Mouse (Mus musculus): ENCODE data around the gene Zfp110. TPM values are rescaled to one million over a fixed set of nuclear protein-coding genes. Genes with fewer than 3 reads are reported as not detected.

The Zfp110 gene
- 15.4 and 16.0 TPM in 2 replicates for polyA plus RNA-seq (2015; fragmentation: Nextera tagmentation; extraction: Ambion mirVana)

DNA sequence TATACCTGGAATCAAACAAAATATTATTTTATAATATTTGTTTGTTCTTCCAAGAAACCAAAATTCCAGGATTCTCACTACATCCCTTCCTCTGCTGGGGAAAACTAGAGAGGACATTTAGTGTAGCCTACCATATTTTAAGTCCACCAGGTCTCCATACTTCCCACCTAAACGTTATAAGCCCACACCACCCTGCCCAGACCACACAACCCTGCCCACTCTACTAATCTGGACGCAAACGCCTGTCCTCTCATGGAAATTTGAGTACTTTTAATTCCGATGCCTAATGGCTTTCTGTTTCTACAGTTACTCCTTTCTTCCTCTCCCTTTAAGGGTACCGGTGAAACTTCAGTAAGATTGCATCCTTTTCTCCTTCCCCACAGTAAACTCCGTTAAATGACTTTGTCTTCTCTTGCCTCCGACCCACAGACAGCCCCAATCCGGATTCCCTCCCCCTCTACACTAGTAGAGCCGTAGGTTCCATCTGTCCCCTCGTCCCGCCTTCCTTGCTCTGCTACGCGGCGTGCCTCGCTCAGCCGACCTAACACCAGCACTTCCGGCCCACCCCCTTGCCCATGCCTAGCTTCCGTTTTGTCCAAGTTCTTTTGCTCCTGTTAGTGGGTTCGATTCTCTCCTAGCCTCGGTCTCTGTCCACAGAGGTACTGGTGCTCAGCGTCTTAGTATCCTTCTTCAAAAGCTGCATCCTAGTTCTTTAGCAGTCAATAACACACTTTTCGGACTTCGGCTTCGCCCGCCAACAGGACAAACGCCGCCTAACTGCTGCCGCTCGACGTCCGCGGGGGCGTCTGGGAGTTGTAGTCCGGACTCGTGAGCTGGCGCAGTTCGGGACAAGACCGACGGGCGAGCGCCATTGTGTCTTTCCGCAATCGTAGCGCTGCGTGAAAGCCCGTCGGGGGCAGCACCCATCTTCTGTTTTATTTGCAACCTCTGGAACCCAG, at the start of gene Zfp110:
Gene Zfp110, plus strand, starts transcription at position 600 of the 959 bp plus-strand sequence.

GRCm38 (mm10) chr7:12802866-12803726, 31.5 kb upstream of the Zfp110 start, which contains the start of gene Zscan18:
TSS of gene Zscan18 (minus strand) at chr7:12803635.

DNA sequence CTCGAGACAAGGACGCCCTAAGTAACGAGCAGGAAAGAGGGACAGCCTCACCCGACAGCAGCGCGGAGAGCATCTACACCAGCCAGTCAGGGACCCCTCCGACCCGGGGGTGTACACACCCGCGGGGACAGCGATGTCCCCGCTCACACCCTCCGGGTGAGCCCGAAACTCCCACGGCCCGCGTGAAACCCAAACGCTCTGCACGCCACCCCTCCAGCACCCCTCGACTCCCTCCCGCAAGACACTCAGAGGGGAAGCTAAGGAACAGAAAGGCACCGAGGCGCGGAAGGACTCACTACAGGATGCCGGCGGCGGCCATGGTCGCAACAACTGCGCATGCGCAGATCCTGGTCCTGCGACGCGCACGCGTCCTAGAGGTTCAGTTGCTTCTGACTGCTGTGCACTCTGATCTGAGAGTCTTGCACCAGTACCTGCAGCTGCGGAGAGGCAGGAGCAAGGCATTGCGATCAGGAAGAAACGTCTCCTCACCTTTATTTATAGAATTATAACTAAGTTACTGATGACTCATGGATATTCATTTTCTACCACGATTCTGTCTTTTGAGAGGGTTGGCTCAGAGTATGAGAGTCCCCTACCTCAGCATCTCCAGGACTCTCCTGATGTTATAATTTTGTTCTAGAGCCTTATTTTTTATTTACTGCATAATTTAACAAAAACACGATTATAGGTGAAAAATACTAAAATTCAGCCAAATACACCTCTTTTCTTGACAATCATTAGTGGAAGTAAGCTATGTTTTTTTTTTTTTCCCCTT, 15.9 kb upstream of the Zfp110 start, which contains the start of gene Zfp329:
Gene Zfp329, minus strand, starts transcription at position 338 of the 775 bp plus-strand sequence.

GRCm38 (mm10) chr7:12880911-12881660, 46.5 kb downstream of the Zfp110 start, which contains the start of gene Zfp128:
TSS of gene Zfp128 (plus strand) at chr7:12881177.

DNA sequence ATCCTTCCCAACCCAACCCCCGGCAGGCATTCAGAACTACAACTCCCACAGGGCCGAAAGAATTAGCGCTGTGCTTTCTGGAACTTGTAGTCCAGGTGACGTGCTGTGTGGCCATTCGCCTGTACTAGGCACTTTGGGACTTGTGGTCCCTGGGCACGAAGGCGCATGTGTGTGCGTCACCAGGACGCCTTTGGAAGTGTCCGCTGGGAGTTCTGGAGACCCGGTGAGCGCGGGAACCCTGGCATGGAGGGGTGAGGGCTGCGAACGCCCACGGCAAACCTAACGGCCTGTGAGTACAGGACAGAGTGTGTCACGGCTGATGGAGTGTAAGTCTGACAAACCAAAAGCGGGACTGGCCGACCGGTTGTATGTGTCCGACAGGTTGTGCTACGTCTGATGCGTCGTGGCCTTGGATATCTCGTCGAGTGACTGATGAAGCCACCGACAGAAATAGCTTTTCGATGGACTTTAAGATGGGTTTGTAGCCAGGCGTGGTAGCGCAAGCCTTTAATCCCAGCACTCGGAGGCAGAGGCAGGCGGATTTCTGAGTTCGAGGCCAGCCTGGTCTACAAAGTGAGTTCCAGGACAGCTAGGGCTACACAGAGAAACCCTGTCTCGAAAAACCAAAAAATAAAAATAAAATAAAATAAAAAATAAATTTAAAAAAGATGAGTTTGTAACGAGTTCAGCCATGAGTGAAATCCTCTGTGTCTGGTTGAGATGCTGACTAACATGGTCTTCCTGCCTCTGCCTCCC, 63.3 kb downstream of the Zfp110 start, which contains the start of gene Zscan22:
Gene Zscan22, plus strand, starts transcription at position 161 of the 756 bp plus-strand sequence.

Other genes with a start within 250 kb of the Zfp110 start
- not detected in 2 replicates for gene Vmn2r53, start 226.0 kb upstream of the Zfp110 start, polyA plus RNA-seq (2015; fragmentation: Nextera tagmentation; extraction: Ambion mirVana)
- gene Vmn2r54, start 194.4 kb upstream of the Zfp110 start, polyA plus RNA-seq (2015; fragmentation: Nextera tagmentation; extraction: Ambion mirVana): not detected in 2 replicates
- gene Vmn2r55, start 149.8 kb upstream of the Zfp110 start, polyA plus RNA-seq (2015; fragmentation: Nextera tagmentation; extraction: Ambion mirVana): not detected in 2 replicates
- gene Vmn2r56, start 99.8 kb upstream of the Zfp110 start, polyA plus RNA-seq (2015; fragmentation: Nextera tagmentation; extraction: Ambion mirVana): not detected in 2 replicates
- 5.5 and 6.5 TPM in 2 replicates for gene Zscan18, start 31.1 kb upstream of the Zfp110 start, polyA plus RNA-seq (2015; fragmentation: Nextera tagmentation; extraction: Ambion mirVana)
- 6.8 and 7.2 TPM in 2 replicates for gene Zfp329, start 15.9 kb upstream of the Zfp110 start, polyA plus RNA-seq (2015; fragmentation: Nextera tagmentation; extraction: Ambion mirVana)
- gene Zfp128, start 46.4 kb downstream of the Zfp110 start, polyA plus RNA-seq (2015; fragmentation: Nextera tagmentation; extraction: Ambion mirVana): 1.4 and 1.6 TPM in 2 replicates
- gene Zscan22, start 63.1 kb downstream of the Zfp110 start, polyA plus RNA-seq (2015; fragmentation: Nextera tagmentation; extraction: Ambion mirVana): 3.4 and 3.5 TPM in 2 replicates
- 512 and 672 TPM in 2 replicates for gene Rps5, start 87.5 kb downstream of the Zfp110 start, polyA plus RNA-seq (2015; fragmentation: Nextera tagmentation; extraction: Ambion mirVana)
- 0.15 and 1.4 TPM in 2 replicates for gene Rnf225, start 92.7 kb downstream of the Zfp110 start, polyA plus RNA-seq (2015; fragmentation: Nextera tagmentation; extraction: Ambion mirVana)
- 3.5 and 3.7 TPM in 2 replicates for gene Zfp324, start 131.1 kb downstream of the Zfp110 start, polyA plus RNA-seq (2015; fragmentation: Nextera tagmentation; extraction: Ambion mirVana)
- 2.3 and 2.8 TPM in 2 replicates for gene Zfp446, start 143.1 kb downstream of the Zfp110 start, polyA plus RNA-seq (2015; fragmentation: Nextera tagmentation; extraction: Ambion mirVana)
- gene Slc27a5, start 163.4 kb downstream of the Zfp110 start, polyA plus RNA-seq (2015; fragmentation: Nextera tagmentation; extraction: Ambion mirVana): 0.28 TPM in 1 of 2 replicates, not detected in the other
- 76.9 and 85.0 TPM in 2 replicates for gene Trim28, start 164.4 kb downstream of the Zfp110 start, polyA plus RNA-seq (2015; fragmentation: Nextera tagmentation; extraction: Ambion mirVana)
- 8.3 and 8.9 TPM in 2 replicates for gene Zbtb45, start 175.3 kb downstream of the Zfp110 start, polyA plus RNA-seq (2015; fragmentation: Nextera tagmentation; extraction: Ambion mirVana)
- gene Chmp2a, start 200.0 kb downstream of the Zfp110 start, polyA plus RNA-seq (2015; fragmentation: Nextera tagmentation; extraction: Ambion mirVana): 150 and 176 TPM in 2 replicates
- gene Ube2m, start 203.5 kb downstream of the Zfp110 start, polyA plus RNA-seq (2015; fragmentation: Nextera tagmentation; extraction: Ambion mirVana): 117 and 128 TPM in 2 replicates
- gene Mzf1, start 220.0 kb downstream of the Zfp110 start, polyA plus RNA-seq (2015; fragmentation: Nextera tagmentation; extraction: Ambion mirVana): 0.94 and 0.99 TPM in 2 replicates